Comparison of ENCODE assay signal across 8 mouse cellular contexts in genomic region chr7:16174597-16175541, GRCm38 (mm10). TPM values are rescaled to one million over a fixed set of nuclear protein-coding genes. Genes with fewer than 3 reads are reported as not detected.
DNase-seq lines count a peak whose midpoint lies in the region; ATAC-seq and TF ChIP-seq lines count a peak whose summit lies in the region.

Meis3 (plus strand) TSS chr7:16175090.

- peaks cover 26% of the 10 kb centered on the region for H3K4me1 ChIP-seq in hindbrain, embryonic 14.5 days (replicated peaks; ENCODE audit: control insufficient read depth, insufficient read depth, low read length)
- peaks cover 54% of the 10 kb centered on the region for H3K4me1 ChIP-seq in midbrain, embryonic 10.5 days
- H3K4me1 ChIP-seq in small intestine, adult 2 months (ENCODE audit: control insufficient read depth, insufficient read depth, insufficient read length, low read length) = peaks cover 2% of the 10 kb centered on the region

- H3K27me3 ChIP-seq in hindbrain, embryonic 14.5 days (ENCODE audit: control insufficient read depth, insufficient read depth, low read length) = no peaks in the 10 kb centered on the region
- H3K27me3 ChIP-seq in midbrain, embryonic 10.5 days (ENCODE audit: low read depth, poor library complexity, severe bottlenecking) = peaks cover 4% of the 10 kb centered on the region; the same call in 1 of the 2 replicates
- H3K27me3 ChIP-seq in small intestine, adult 2 months (ENCODE audit: control insufficient read depth, insufficient read depth, low read length) = 0 out of 2 replicates have a peak, but pooled peaks cover 4% of the 10 kb centered on the region

- H3K4me3 ChIP-seq in hindbrain, embryonic 14.5 days (replicated peaks; ENCODE audit: low read length) = peak within 1 kb of the TSS; percentile 62
- peak within 1 kb of the TSS; percentile 88 for H3K4me3 ChIP-seq in midbrain, embryonic 10.5 days
- peak within 1 kb of the TSS; percentile 83 for H3K4me3 ChIP-seq in small intestine, adult 2 months (ENCODE audit: low read depth, low read length)

- H3K9me3 ChIP-seq in hindbrain, embryonic 14.5 days (ENCODE audit: control insufficient read depth, low read length) = no peaks in the 10 kb centered on the region
- H3K9me3 ChIP-seq in midbrain, embryonic 10.5 days (replicated peaks) = no peaks in the 10 kb centered on the region

- ATAC-seq in cerebellum, adult (ENCODE audit: insufficient number of reproducible peaks, low FRiP score, low TSS enrichment) = peak; percentile 42
- ATAC-seq in hindbrain, embryonic 14.5 days (ENCODE audit: low FRiP score) = peak; percentile 87

- peak within 1 kb of the TSS; percentile 80 for H3K27ac ChIP-seq in hindbrain, embryonic 14.5 days
- H3K27ac ChIP-seq in midbrain, embryonic 10.5 days (replicated peaks) = peak within 1 kb of the TSS; percentile 89
- H3K27ac ChIP-seq in small intestine, adult 2 months (ENCODE audit: insufficient read depth, low read depth, low read length) = no peak within 1 kb of the TSS

- H3K4me2 ChIP-seq in hindbrain, embryonic 14.5 days (replicated peaks) = peak within 1 kb of the TSS; percentile 68

- intact Hi-C loops in left cerebral cortex, postnatal 4 days (cut with DNase I) = no loop called here

- 1% methylated on average over 42 of the region's 42 CpGs for WGBS in hindbrain, embryonic 14.5 days
- WGBS in midbrain, embryonic 10.5 days = under 1% methylated on average over 42 of the region's 42 CpGs
- WGBS in small intestine, adult 2 months = 2% methylated on average over 42 of the region's 42 CpGs

- no peak for TF ChIP-seq POLR2A in small intestine, adult 2 months (IDR thresholded peaks at IDR 0.05; ENCODE audit: low read depth, low read length)

- peaks cover 28% of the 10 kb centered on the region for H3K36me3 ChIP-seq in hindbrain, embryonic 14.5 days (replicated peaks; ENCODE audit: control insufficient read depth, insufficient read depth)
- peaks cover 29% of the 10 kb centered on the region for H3K36me3 ChIP-seq in midbrain, embryonic 10.5 days
- no peaks in the 10 kb centered on the region for H3K36me3 ChIP-seq in small intestine, adult 2 months (ENCODE audit: control insufficient read depth, insufficient read depth, low read length)

- peak within 1 kb of the TSS; percentile 76 for H3K9ac ChIP-seq in hindbrain, embryonic 14.5 days

- TF ChIP-seq CTCF in small intestine, adult 2 months (IDR thresholded peaks at IDR 0.05; ENCODE audit: extremely low read depth, insufficient read length, insufficient replicate concordance, low read depth, low read length) = no peak

- no peak for DNase-seq in cerebellum, adult 8-10 months
- peak; percentile 68 for DNase-seq in cerebellum, adult 11-12 months
- DNase-seq in frontal cortex, adult 2 months (ENCODE audit: extremely low spot score in 1 of 2, low spot score in 1 of 2) = peak in 1 of 2 experiments; percentile 61
- DNase-seq in hindbrain, embryonic 14.5 days (ENCODE audit: low spot score) = peak; percentile 75
- peak; percentile 72 for DNase-seq in left cerebral cortex, postnatal 4 days
- DNase-seq in midbrain, embryonic 10.5 days (ENCODE audit: low spot score) = peak; percentile 83

RNA-seq across cellular contexts. Expression of gene Meis3, which starts in this region (rescaled TPM):
- 83.7 and 85.4 TPM in 2 replicates for polyA plus RNA-seq in frontal cortex, adult 2 months (2012; rRNA removed)
- 98.4 and 121 TPM in 2 replicates for polyA plus RNA-seq in hindbrain, embryonic 14.5 days (2014; fragmentation: Nextera tagmentation; extraction: Ambion mirVana)
- total RNA-seq in left cerebral cortex, postnatal 4 days (2021) = 10 to 100 TPM; 70.6 to 74.8 TPM
- 80.7 and 99.3 TPM in 2 replicates for polyA plus RNA-seq in midbrain, embryonic 10.5 days (2016; fragmentation: Nextera tagmentation; extraction: Ambion mirVana)
- polyA plus RNA-seq in small intestine, adult 2 months (2012; rRNA removed) = 20.3 and 21.6 TPM in 2 replicates
